Mouse (Mus musculus): ENCODE data around the gene Krtap26-1. TPM values are rescaled to one million over a fixed set of nuclear protein-coding genes. Genes with fewer than 3 reads are reported as not detected.

Gene Krtap26-1
- polyA plus RNA-seq (2017; shearing (Covaris generic)): not detected

DNA sequence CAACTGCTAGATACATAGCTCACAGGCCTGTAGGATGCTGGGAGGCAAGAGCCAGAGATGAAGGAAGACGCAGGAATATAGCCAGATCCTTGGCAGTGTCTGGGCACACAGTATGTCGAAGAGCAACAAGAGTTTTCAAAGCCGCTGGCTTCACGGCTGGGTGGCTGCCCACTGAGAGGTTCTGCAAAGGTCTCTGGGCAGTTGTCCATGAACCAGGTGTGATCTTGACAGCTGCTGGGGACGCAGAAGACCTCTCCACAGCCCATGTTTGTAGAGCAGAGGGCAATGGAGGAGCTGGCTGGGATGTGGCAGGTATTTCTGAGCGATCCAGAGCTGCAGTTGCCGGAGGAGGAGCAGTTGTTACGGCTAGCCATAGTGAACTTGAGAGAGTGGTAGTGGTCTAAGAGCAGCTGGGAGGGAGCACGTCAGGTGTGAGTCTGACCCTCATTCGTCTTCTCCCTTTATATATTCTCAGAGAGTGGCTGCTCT is at the start of gene Krtap26-1:
Gene Krtap26-1, minus strand, starts transcription at position 439 of the 489 bp plus-strand sequence.

DNA sequence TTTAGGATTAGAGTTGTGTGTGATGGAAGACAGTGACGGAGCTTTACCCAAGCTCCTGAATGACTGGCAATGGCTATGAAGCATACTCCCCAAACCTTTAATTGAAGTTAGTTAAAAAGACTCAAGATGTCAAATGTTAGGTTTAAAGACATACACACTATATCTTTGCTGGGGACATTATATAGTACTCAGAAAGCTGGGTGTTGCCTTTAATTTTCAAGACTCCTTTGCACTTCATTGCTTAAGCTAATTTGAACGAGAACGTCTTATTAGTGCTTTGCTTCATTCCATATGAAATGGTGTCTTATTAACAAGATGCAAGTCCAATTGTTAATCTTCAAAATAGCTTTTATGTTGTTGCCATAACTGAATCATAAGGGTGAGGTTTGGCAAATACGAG is 24.0 kb upstream of the Krtap26-1 start, which contains the start of gene Krtap27-1:
Gene Krtap27-1, minus strand, starts transcription at position 101 of the 400 bp plus-strand sequence.

DNA sequence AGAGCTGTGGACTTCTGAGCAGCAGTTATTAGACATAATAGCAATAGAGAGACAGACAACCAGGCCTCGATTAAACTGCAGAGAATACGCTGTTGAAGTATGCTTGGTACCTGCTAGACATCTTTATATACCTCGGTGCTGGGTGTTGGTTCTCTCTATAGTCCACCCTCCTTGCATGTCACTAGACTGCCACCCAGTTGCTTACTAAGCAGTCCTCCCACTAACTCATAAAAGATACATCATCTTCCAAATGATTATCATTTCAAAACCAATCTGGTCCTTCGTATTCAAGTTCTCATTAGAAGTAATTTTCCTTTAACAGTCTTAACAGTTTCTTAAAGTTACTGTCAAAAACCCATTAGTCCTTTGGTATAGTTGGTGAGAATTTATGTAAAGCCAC is 20.0 kb downstream of the Krtap26-1 start, which contains the start of gene 2310079G19Rik:
Gene 2310079G19Rik, minus strand, starts transcription at position 101 of the 400 bp plus-strand sequence.

DNA sequence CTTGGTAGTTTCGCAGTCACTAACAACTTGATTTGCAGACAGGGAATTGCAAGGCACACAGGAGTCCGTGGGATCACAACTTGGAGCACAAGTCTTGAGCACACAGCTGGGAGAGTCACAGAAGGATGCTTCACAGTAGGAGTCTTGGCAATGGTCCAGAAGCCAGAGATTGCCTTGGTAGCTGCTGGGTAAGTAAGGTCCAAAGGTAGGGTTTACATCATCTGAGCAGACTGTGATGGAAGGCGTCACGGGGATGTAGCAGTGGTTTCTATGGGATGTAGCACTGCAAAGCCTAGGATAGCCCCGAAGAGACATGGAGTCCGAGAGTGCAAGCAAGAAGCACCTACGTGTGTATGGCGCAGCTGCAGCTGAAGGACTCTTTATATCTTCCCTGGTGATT is 35.7 kb downstream of the Krtap26-1 start, which contains the start of gene Krtap24-1:
Gene Krtap24-1, minus strand, starts transcription at position 358 of the 400 bp plus-strand sequence.

Other genes starting within 250 kb of the Krtap26-1 start
- not detected for gene Cldn17, start 140.8 kb downstream of the Krtap26-1 start, polyA plus RNA-seq (2017; shearing (Covaris generic))
- not detected for gene Cldn8, start 84.6 kb downstream of the Krtap26-1 start, polyA plus RNA-seq (2017; shearing (Covaris generic))
- gene Krtap24-1, start 35.5 kb downstream of the Krtap26-1 start, polyA plus RNA-seq (2017; shearing (Covaris generic)): not detected
- gene 2310079G19Rik, start 20.1 kb downstream of the Krtap26-1 start, polyA plus RNA-seq (2017; shearing (Covaris generic)): not detected
- gene Krtap27-1, start 23.9 kb upstream of the Krtap26-1 start, polyA plus RNA-seq (2017; shearing (Covaris generic)): not detected
- gene 2310061N02Rik, start 60.2 kb upstream of the Krtap26-1 start, polyA plus RNA-seq (2017; shearing (Covaris generic)): not detected
- not detected for gene Krtap13-1, start 81.1 kb upstream of the Krtap26-1 start, polyA plus RNA-seq (2017; shearing (Covaris generic))
- not detected for gene Krtap13, start 103.8 kb upstream of the Krtap26-1 start, polyA plus RNA-seq (2017; shearing (Covaris generic))
- not detected for gene 2310034C09Rik, start 111.1 kb upstream of the Krtap26-1 start, polyA plus RNA-seq (2017; shearing (Covaris generic))
- not detected for gene 2310057N15Rik, start 126.4 kb upstream of the Krtap26-1 start, polyA plus RNA-seq (2017; shearing (Covaris generic))
- gene Gm5965, start 130.1 kb upstream of the Krtap26-1 start, polyA plus RNA-seq (2017; shearing (Covaris generic)): not detected
- not detected for gene Gm20741, start 164.4 kb upstream of the Krtap26-1 start, polyA plus RNA-seq (2017; shearing (Covaris generic))
- gene Krtap15, start 172.4 kb upstream of the Krtap26-1 start, polyA plus RNA-seq (2017; shearing (Covaris generic)): not detected
- gene Krtap14, start 178.3 kb upstream of the Krtap26-1 start, polyA plus RNA-seq (2017; shearing (Covaris generic)): not detected
- not detected for gene Krtap19-1, start 221.6 kb upstream of the Krtap26-1 start, polyA plus RNA-seq (2017; shearing (Covaris generic))
- not detected for gene Krtap19-2, start 226.5 kb upstream of the Krtap26-1 start, polyA plus RNA-seq (2017; shearing (Covaris generic))
- not detected for gene Krtap19-3, start 230.2 kb upstream of the Krtap26-1 start, polyA plus RNA-seq (2017; shearing (Covaris generic))
- gene Krtap19-4, start 237.3 kb upstream of the Krtap26-1 start, polyA plus RNA-seq (2017; shearing (Covaris generic)): not detected
- gene Krtap19-5, start 248.7 kb upstream of the Krtap26-1 start, polyA plus RNA-seq (2017; shearing (Covaris generic)): not detected

Data from inflammation-experienced regulatory T-cells, adult 16 weeks (primary cell).